Mouse (Mus musculus): ENCODE data around the gene Smtnl2. TPM values are rescaled to one million over a fixed set of nuclear protein-coding genes. Genes with fewer than 3 reads are reported as not detected.
"Not testable (repeated sequence)": the region's sequence is repeated elsewhere in the genome, so short reads cannot be mapped to it uniquely, and the experiment has no call there.

Smtnl2 gene
- polyA plus RNA-seq, 1 experiment from 2014 or later = 25.1 TPM

- Histone ChIP-seq H3K9me3 (no peaks in the 10 kb centered on the region), H3K27ac (no peak overlapping the region), H3K27me3 (no peaks in the 10 kb centered on the region), H3K9ac (no peak overlapping the region), H3K4me1 (peaks cover 13% of the 10 kb centered on the region), H3K36me3 (peaks cover 13% of the 10 kb centered on the region), H3K4me3 (no peak overlapping the region), H3K4me2 (no peak overlapping the region)
- no peak for ATAC-seq (ENCODE audit: insufficient number of reproducible peaks, insufficient read depth, low FRiP score, low TSS enrichment, low read depth)
- 63% methylated on average over 4 of the region's 4 CpGs for WGBS
These were observed 26.9 kb upstream of the Smtnl2 start for GRCm38 (mm10) chr11:72438411-72438810.

DNA sequence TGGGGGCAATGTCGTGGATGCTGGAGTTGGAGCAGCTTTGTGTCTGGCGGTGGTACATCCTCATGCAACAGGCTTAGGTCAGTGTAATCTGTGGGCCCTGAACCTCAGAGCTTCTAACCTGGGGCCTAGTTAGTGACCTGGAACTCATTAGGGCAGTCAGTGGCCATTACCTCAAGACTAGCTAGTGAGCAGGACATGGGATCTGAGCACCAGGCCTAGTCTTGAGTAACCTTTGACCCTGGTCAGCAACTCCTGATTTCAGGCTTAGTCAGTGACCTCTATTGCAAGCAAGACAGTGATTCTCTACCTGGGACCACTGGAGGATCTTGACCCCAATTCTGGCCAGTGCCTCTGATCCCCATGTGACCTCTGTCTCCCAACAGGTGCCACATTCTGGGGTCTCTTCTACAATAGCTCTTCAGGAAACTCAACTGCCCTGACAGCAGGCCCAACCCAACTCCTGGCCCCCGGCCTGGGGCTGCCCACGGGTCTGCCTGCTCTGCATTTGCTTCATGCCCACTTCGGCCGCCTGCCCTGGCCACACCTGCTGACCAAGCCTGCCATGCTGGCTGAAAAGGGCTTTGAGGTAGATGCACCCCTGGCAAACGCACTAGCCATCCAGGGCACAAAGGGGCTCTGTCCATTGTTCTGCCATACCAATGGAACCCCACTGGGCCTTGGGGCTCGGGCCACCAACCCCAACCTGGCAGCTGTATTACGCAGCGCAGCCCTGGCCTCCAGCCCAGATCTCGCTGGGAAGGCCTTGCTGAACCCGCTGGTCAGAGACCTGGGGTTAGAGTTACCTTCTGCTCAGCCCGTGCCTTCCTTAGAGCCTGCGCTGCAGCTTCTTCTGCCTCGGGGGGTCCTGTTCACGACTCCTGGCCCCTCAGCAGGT, 25.5 kb upstream of the Smtnl2 start:
- Histone ChIP-seq H3K4me1 (peaks cover 6% of the 10 kb centered on the region), H3K27me3 (no peaks in the 10 kb centered on the region), H3K36me3 (no peaks in the 10 kb centered on the region), H3K27ac (no peak overlapping the region), H3K9ac (no peak overlapping the region), H3K4me2 (no peak overlapping the region), H3K4me3 (no peak overlapping the region), H3K9me3 (no peaks in the 10 kb centered on the region)
- WGBS = 85% methylated on average over 16 of the region's 16 CpGs
- ATAC-seq (ENCODE audit: insufficient number of reproducible peaks, insufficient read depth, low FRiP score, low TSS enrichment, low read depth) = 0 out of 2 replicates have a peak, but pooled peaks have one; percentile 12

DNA sequence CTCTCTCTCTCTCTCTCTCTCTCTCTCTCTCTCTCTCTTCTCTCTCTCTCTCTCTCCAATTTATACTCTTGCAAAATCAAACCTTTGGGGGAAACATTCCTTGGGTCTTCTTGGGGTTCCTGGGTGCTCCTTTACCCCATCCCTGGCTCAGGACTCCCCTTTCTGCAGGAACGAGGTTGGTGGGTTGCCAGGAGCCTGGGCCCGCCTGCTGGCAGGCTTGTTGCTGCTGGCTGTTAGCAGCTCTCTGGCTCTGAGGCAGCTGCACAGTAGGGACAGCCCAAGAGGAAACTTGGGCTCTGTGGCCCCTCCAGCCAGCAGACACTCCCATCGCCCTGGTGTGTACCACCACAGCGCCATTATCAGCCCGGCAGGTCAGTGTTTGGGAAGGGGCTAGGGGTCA, 24.8 kb upstream of the Smtnl2 start:
- Histone ChIP-seq H3K4me3 (no peak overlapping the region), H3K36me3 (no peaks in the 10 kb centered on the region), H3K4me1 (peaks cover 4% of the 10 kb centered on the region; the same call in 1 of the 2 replicates), H3K27ac (no peak overlapping the region), H3K9me3 (no peaks in the 10 kb centered on the region), H3K27me3 (no peaks in the 10 kb centered on the region), H3K9ac (no peak overlapping the region), H3K4me2 (no peak overlapping the region)
- ATAC-seq (ENCODE audit: insufficient number of reproducible peaks, insufficient read depth, low FRiP score, low TSS enrichment, low read depth) = no peak
- 64% methylated on average over 5 of the region's 5 CpGs for WGBS

GRCm38 (mm10) chr11:72435694-72436045, 24.2 kb upstream of the Smtnl2 start:
- ATAC-seq (ENCODE audit: insufficient number of reproducible peaks, insufficient read depth, low FRiP score, low TSS enrichment, low read depth) = no peak
- no peak overlapping the region for H3K4me2 ChIP-seq
- WGBS = 65% methylated on average over 2 of the region's 2 CpGs

GRCm38 (mm10) chr11:72434963-72435693, 23.6 kb upstream of the Smtnl2 start, which contains the start of gene Ggt6:
TSS of gene Ggt6 (plus strand) at chr11:72435526.
- H3K27ac ChIP-seq = no peak within 1 kb of the TSS
- H3K4me2 ChIP-seq = no peak within 1 kb of the TSS
- no peak within 1 kb of the TSS for H3K4me3 ChIP-seq
- WGBS = 61% methylated on average over 11 of the region's 11 CpGs
- no peak within 1 kb of the TSS for H3K9ac ChIP-seq
- peaks cover 4% of the 10 kb centered on the region; the same call in 1 of the 2 replicates for H3K4me1 ChIP-seq
- no peaks in the 10 kb centered on the region for H3K9me3 ChIP-seq
- no peak for ATAC-seq (ENCODE audit: insufficient number of reproducible peaks, insufficient read depth, low FRiP score, low TSS enrichment, low read depth)
- H3K36me3 ChIP-seq = no peaks in the 10 kb centered on the region
- H3K27me3 ChIP-seq = no peaks in the 10 kb centered on the region

More at GRCm38 (mm10) chr11:72435694-72436045, 24.2 kb upstream of the Smtnl2 start:
- H3K9me3 ChIP-seq = no peaks in the 10 kb centered on the region
- H3K36me3 ChIP-seq = no peaks in the 10 kb centered on the region
- no peaks in the 10 kb centered on the region for H3K27me3 ChIP-seq
- no peak overlapping the region for H3K9ac ChIP-seq
- H3K4me1 ChIP-seq = peaks cover 4% of the 10 kb centered on the region; the same call in 1 of the 2 replicates
- H3K4me3 ChIP-seq = no peak overlapping the region
- no peak overlapping the region for H3K27ac ChIP-seq

DNA sequence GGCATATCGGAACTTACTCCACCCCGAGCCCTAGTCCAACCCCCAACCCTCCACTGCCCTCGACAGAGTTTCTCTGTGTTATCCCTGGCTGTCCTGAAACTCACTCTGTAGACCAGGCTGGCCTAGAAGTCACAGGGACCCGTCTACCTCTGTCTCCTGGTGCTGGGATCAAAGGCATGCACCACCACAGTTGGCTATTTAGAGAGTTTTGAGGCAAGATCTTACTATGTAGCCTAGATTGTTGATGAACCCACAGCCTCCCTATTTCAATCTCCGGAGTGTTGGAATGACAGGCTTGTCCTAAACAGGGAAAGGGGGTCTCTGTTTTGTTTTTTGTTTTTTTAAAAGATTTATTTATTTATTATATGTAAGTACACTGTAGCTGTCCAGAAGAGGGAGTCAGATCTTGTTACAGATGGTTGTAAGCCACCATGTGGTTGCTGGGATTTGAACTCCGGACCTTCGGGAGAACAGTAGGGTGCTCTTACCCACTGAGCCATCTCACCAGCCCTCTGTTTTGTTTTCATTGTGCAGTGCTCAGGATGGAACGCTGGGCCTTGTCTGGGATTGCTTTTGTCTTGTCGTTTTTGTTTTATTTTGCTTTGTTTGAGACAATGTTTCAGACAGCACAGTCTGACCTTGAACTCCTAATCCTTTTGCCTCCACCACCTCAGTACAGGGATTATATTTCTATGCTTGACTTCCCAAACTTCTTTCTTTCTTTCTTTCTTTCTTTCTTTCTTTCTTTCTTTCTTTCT, 19.0 kb upstream of the Smtnl2 start:
- H3K4me1 ChIP-seq; H3K27ac ChIP-seq; H3K9me3 ChIP-seq; H3K4me3 ChIP-seq; H3K27me3 ChIP-seq; H3K4me2 ChIP-seq; ATAC-seq (ENCODE audit: insufficient number of reproducible peaks, insufficient read depth, low FRiP score, low TSS enrichment, low read depth); H3K36me3 ChIP-seq; H3K9ac ChIP-seq: not testable (repeated sequence)
- 65% methylated on average over 9 of the region's 9 CpGs for WGBS

- H3K27ac ChIP-seq = no peak overlapping the region
- H3K4me3 ChIP-seq = no peak overlapping the region
- 40% methylated on average over 7 of the region's 7 CpGs for WGBS
- H3K4me1 ChIP-seq = no peaks in the 10 kb centered on the region
- no peaks in the 10 kb centered on the region for H3K27me3 ChIP-seq
- ATAC-seq (ENCODE audit: insufficient number of reproducible peaks, insufficient read depth, low FRiP score, low TSS enrichment, low read depth) = 0 out of 2 replicates have a peak, but pooled peaks have one; percentile 71
- no peaks in the 10 kb centered on the region; the same call in 1 of the 2 replicates for H3K9me3 ChIP-seq
- no peaks in the 10 kb centered on the region for H3K36me3 ChIP-seq
- H3K4me2 ChIP-seq = peak overlapping the region; percentile 40; the same call in 1 of the 2 replicates
- H3K9ac ChIP-seq = no peak overlapping the region
These were observed 17.8 kb upstream of the Smtnl2 start for GRCm38 (mm10) chr11:72429288-72429690.

DNA sequence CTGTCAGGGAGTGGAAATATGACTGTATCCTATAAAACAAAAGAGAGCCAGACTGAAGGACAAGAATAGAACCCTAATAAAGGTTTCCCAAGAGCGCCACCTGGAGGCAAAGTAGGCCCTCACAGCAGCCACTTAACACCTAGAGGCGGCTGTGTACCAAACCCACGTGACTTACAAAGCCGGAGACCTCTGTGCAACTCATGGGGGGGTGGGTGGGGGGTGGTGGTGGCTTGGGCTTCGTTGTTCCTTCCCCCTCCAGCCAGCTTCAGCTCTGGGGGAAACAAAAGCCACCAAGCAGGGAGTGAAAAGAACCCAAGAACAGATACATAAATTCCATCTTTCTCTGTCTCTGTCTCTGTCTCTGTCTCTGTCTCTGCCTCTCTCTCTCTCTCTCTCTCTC, 17.2 kb upstream of the Smtnl2 start:
- ATAC-seq (ENCODE audit: insufficient number of reproducible peaks, insufficient read depth, low FRiP score, low TSS enrichment, low read depth) = no peak
- H3K9ac ChIP-seq = no peak overlapping the region
- H3K4me3 ChIP-seq = no peak overlapping the region
- no peaks in the 10 kb centered on the region for H3K36me3 ChIP-seq
- H3K4me1 ChIP-seq = no peaks in the 10 kb centered on the region
- H3K27ac ChIP-seq = no peak overlapping the region
- no peaks in the 10 kb centered on the region; the same call in 1 of the 2 replicates for H3K9me3 ChIP-seq
- no peak overlapping the region for H3K4me2 ChIP-seq
- 1% methylated on average over 5 of the region's 5 CpGs for WGBS
- no peaks in the 10 kb centered on the region for H3K27me3 ChIP-seq

- no peak overlapping the region for H3K4me3 ChIP-seq
- H3K27ac ChIP-seq = no peak overlapping the region
- ATAC-seq (ENCODE audit: insufficient number of reproducible peaks, insufficient read depth, low FRiP score, low TSS enrichment, low read depth) = no peak
- no peaks in the 10 kb centered on the region for H3K4me1 ChIP-seq
- H3K36me3 ChIP-seq = no peaks in the 10 kb centered on the region
- no peak overlapping the region for H3K9ac ChIP-seq
- H3K4me2 ChIP-seq = no peak overlapping the region
- no peaks in the 10 kb centered on the region; the same call in 1 of the 2 replicates for H3K9me3 ChIP-seq
- H3K27me3 ChIP-seq = no peaks in the 10 kb centered on the region
These were observed 15.4 kb upstream of the Smtnl2 start for GRCm38 (mm10) chr11:72426884-72427283.

- no peak overlapping the region for H3K4me3 ChIP-seq
- H3K9me3 ChIP-seq = no peaks in the 10 kb centered on the region; the same call in 1 of the 2 replicates
- no peak overlapping the region for H3K9ac ChIP-seq
- no peaks in the 10 kb centered on the region for H3K36me3 ChIP-seq
- no peaks in the 10 kb centered on the region for H3K4me1 ChIP-seq
- no peak for ATAC-seq (ENCODE audit: insufficient number of reproducible peaks, insufficient read depth, low FRiP score, low TSS enrichment, low read depth)
- H3K4me2 ChIP-seq = no peak overlapping the region
- no peaks in the 10 kb centered on the region for H3K27me3 ChIP-seq
- no peak overlapping the region for H3K27ac ChIP-seq
These were observed 13.7 kb upstream of the Smtnl2 start for GRCm38 (mm10) chr11:72425201-72425600.

- Histone ChIP-seq H3K4me2 (no peak overlapping the region), H3K9me3 (no peaks in the 10 kb centered on the region; the same call in 1 of the 2 replicates), H3K27ac (no peak overlapping the region), H3K9ac (no peak overlapping the region), H3K4me1 (no peaks in the 10 kb centered on the region), H3K36me3 (no peaks in the 10 kb centered on the region), H3K4me3 (no peak overlapping the region), H3K27me3 (no peaks in the 10 kb centered on the region)
- ATAC-seq (ENCODE audit: insufficient number of reproducible peaks, insufficient read depth, low FRiP score, low TSS enrichment, low read depth) = no peak
- 80% methylated on average over 4 of the region's 4 CpGs for WGBS
These were observed 12.2 kb upstream of the Smtnl2 start for GRCm38 (mm10) chr11:72423686-72424085.

Measured in embryonic facial prominence, embryonic 13.5 days (tissue).